Mouse (Mus musculus): ENCODE data around the gene Smg9.

DNA sequence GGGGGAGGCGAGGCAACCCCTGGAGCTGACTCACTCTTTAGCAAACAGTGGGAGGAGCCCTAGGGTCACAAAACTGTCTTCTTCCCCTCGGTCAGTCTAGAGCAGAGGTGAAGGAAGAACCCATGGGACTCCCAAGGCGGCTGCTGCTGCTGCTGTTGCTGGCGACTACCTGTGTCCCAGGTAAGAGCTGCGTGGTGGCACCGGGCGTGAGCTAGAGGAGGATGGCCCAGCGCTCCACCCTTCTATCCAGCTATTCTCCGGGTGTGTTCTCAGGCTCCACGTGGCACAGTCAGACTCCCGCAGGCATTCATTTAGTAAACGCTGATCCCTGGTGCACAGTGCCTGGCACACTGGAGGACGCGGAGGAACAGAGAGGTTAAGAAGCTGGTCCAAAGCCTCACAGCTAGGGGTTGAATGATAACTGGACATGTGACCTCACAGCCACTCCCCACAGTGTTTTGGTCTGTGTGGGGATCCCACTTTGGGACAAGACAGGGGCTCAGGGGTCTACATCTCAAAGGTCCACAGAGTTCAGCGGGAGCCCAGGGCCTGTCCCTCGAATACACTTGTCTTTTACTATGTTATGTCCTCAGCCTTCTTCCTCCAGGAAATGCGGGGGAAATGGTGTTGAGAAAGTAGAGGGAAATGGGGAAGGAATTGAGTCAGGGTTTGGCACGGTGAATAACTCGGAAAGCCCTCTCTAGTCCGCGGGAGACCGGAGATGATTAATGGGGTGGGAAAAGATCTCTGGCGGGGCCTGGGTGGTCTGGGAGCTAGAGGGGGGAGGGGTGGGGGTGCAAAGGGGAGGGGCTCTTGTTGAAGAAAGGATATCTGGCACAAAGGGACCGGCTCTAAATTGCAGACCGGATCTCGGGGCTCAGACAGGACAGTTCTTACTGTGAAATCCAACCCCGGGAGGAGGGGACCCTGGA, 63.2 kb downstream of the Smg9 start, which contains the start of gene Plaur:
- TF ChIP-seq CTCF (conservative IDR thresholded peaks at IDR 0.05; ENCODE audit: insufficient read depth, insufficient read length, low read depth, low read length) (no peak), POLR2A (IDR thresholded peaks at IDR 0.05; ENCODE audit: low read depth, low read length) (no peak)
